Mouse (Mus musculus): ENCODE measurements around the gene Trnau1ap.

- no peak for TF ChIP-seq CTCF (IDR thresholded peaks at IDR 0.05; ENCODE audit: borderline replicate concordance, insufficient read depth, low read length)
- no peak for TF ChIP-seq POLR2A (IDR thresholded peaks at IDR 0.05; ENCODE audit: low read depth, low read length)
Observed at GRCm38 (mm10) chr4:132328391-132328982, 851 bp downstream of the Trnau1ap start.
